Mouse (Mus musculus) heart, embryonic 11.5 days (tissue): Measurements from ENCODE around the gene Necab2. TPM values are rescaled to one million over a fixed set of nuclear protein-coding genes. Genes with fewer than 3 reads are reported as not detected.

Experiments used
- ATAC-seq: fragments of 200-750 bp; cut with Nextera tagmentation; replicated peaks from 2 replicates; pipeline ENCODE4 v1.8.0; 2017; ENCODE audit warnings: moderate library complexity; ENCODE audit not compliant: insufficient number of reproducible peaks, low FRiP score, low TSS enrichment
- H3K27ac ChIP-seq: fragments of 300-500 bp; sonication (generic); 2 replicates; pipeline ENCODE4 v1.5.1; 2014; ENCODE audit warnings: mild to moderate bottlenecking, low read depth, low read length
- H3K27me3 ChIP-seq: fragments of 300-500 bp; sonication (generic); 2 replicates; pipeline ENCODE4 v1.6.1; 2014; ENCODE audit warnings: mild to moderate bottlenecking, low read length, mixed read lengths; ENCODE audit not compliant: control insufficient read depth, insufficient read depth
- H3K36me3 ChIP-seq: fragments of 300-500 bp; sonication (generic); 2 replicates; pipeline ENCODE4 v1.6.1; 2014; ENCODE audit warnings: mild to moderate bottlenecking, low read length, moderate library complexity, mixed read lengths; ENCODE audit not compliant: control insufficient read depth, insufficient read depth
- H3K4me1 ChIP-seq: fragments of 300-500 bp; sonication (generic); 2 replicates; pipeline ENCODE4 v1.6.1; 2014; ENCODE audit warnings: low read length; ENCODE audit not compliant: control insufficient read depth, insufficient read depth
- H3K4me2 ChIP-seq: fragments of 300-500 bp; sonication (generic); 2 replicates; pipeline ENCODE4 v1.6.1; 2014; ENCODE audit warnings: mild to moderate bottlenecking, moderate library complexity
- H3K4me3 ChIP-seq: fragments of 300-500 bp; sonication (generic); 2 replicates; pipeline ENCODE4 v1.5.1; 2014; ENCODE audit warnings: low read depth, low read length
- H3K9ac ChIP-seq: fragments of 300-500 bp; sonication (generic); 2 replicates; pipeline ENCODE4 v1.6.1; 2014; ENCODE audit warnings: mild to moderate bottlenecking, low read depth, low read length, moderate library complexity
- H3K9me3 ChIP-seq: fragments of 300-500 bp; sonication (generic); replicated peaks from 2 replicates; pipeline ENCODE4 v1.6.1; 2016; ENCODE audit warnings: low read length; ENCODE audit not compliant: control insufficient read depth
- WGBS: fragments of 180-500 bp; shearing (Covaris S2); extraction: QIAGEN DNeasy Blood & Tissue Kit; methylation state at CpG from one replicate; pipeline ENCODE4 v1.1.7; 2014; ENCODE audit not compliant: insufficient replicate concordance; 5-methylcytosine and 5-hydroxymethylcytosine counted together
- polyA plus RNA-seq: library from polyadenylated mRNA; unstranded; fragments of >200 nt; fragmentation: Nextera tagmentation; extraction: Ambion mirVana; gene quantifications from 2 replicates; pipeline ENCODE4 v1.2.1, GENCODE M21; 2014

Necab2 gene
- polyA plus RNA-seq, 1 experiment from 2014 or later: 1.4 TPM

GRCm38 (mm10) chr8:119447781-119448170, 1.3 kb downstream of the Necab2 start:
- WGBS: 2% methylated on average over 16 of the region's 17 CpGs
- ATAC-seq: no peak
- Histone ChIP-seq H3K4me2 (peak overlapping the region; percentile 95), H3K9me3 (no peaks in the 10 kb centered on the region), H3K4me1 (0 out of 2 replicates have a peak, but pooled peaks cover 2% of the 10 kb centered on the region), H3K27me3 (peaks cover 59% of the 10 kb centered on the region), H3K4me3 (peak overlapping the region; percentile 65), H3K36me3 (no peaks in the 10 kb centered on the region), H3K27ac (no peak overlapping the region), H3K9ac (no peak overlapping the region)

- H3K27me3 ChIP-seq: peaks cover 58% of the 10 kb centered on the region
- H3K9ac ChIP-seq: no peak overlapping the region
- H3K4me3 ChIP-seq: no peak overlapping the region
- no peak overlapping the region for H3K4me2 ChIP-seq
- 71% methylated on average over 12 of the region's 12 CpGs for WGBS
- H3K36me3 ChIP-seq: no peaks in the 10 kb centered on the region
- H3K27ac ChIP-seq: no peak overlapping the region
- ATAC-seq: no peak
- H3K4me1 ChIP-seq: 0 out of 2 replicates have a peak, but pooled peaks cover 2% of the 10 kb centered on the region
- H3K9me3 ChIP-seq: no peaks in the 10 kb centered on the region
These were observed 3.1 kb downstream of the Necab2 start for GRCm38 (mm10) chr8:119449627-119450026.

GRCm38 (mm10) chr8:119451131-119451530, 4.6 kb downstream of the Necab2 start:
- ATAC-seq: no peak
- peaks cover 5% of the 10 kb centered on the region; the same call in 1 of the 2 replicates for H3K4me1 ChIP-seq
- WGBS: 90% methylated on average over 4 of the region's 4 CpGs
- no peaks in the 10 kb centered on the region for H3K36me3 ChIP-seq
- no peak overlapping the region for H3K27ac ChIP-seq
- no peak overlapping the region for H3K9ac ChIP-seq
- H3K4me2 ChIP-seq: no peak overlapping the region
- H3K4me3 ChIP-seq: no peak overlapping the region
- H3K27me3 ChIP-seq: peaks cover 44% of the 10 kb centered on the region
- H3K9me3 ChIP-seq: no peaks in the 10 kb centered on the region

- Histone ChIP-seq H3K4me1 (peaks cover 4% of the 10 kb centered on the region; the same call in 1 of the 2 replicates), H3K4me2 (no peak overlapping the region), H3K27me3 (peaks cover 33% of the 10 kb centered on the region), H3K9me3 (no peaks in the 10 kb centered on the region), H3K27ac (no peak overlapping the region), H3K4me3 (no peak overlapping the region), H3K36me3 (no peaks in the 10 kb centered on the region), H3K9ac (no peak overlapping the region)
- WGBS: 77% methylated on average over 5 of the region's 5 CpGs
- no peak for ATAC-seq
These were observed 6.4 kb downstream of the Necab2 start for GRCm38 (mm10) chr8:119452919-119453318.

- H3K27me3 ChIP-seq: peaks cover 7% of the 10 kb centered on the region; the same call in 1 of the 2 replicates
- ATAC-seq: no peak
- H3K4me1 ChIP-seq: peaks cover 9% of the 10 kb centered on the region
- no peaks in the 10 kb centered on the region for H3K9me3 ChIP-seq
- WGBS: 78% methylated on average over 5 of the region's 5 CpGs
- H3K36me3 ChIP-seq: no peaks in the 10 kb centered on the region
- H3K9ac ChIP-seq: no peak overlapping the region
- no peak overlapping the region for H3K27ac ChIP-seq
- H3K4me3 ChIP-seq: no peak overlapping the region
- H3K4me2 ChIP-seq: no peak overlapping the region
These were observed 9.5 kb downstream of the Necab2 start for GRCm38 (mm10) chr8:119456045-119456444.

GRCm38 (mm10) chr8:119459724-119460123, 13.2 kb downstream of the Necab2 start:
- ATAC-seq: no peak
- peaks cover 9% of the 10 kb centered on the region for H3K4me1 ChIP-seq
- WGBS: 25% methylated on average over 16 of the region's 16 CpGs
- peaks cover 23% of the 10 kb centered on the region for H3K27me3 ChIP-seq
- no peaks in the 10 kb centered on the region for H3K36me3 ChIP-seq
- H3K4me3 ChIP-seq: no peak overlapping the region
- no peak overlapping the region for H3K27ac ChIP-seq
- peak overlapping the region; percentile 43 for H3K4me2 ChIP-seq
- H3K9ac ChIP-seq: no peak overlapping the region
- H3K9me3 ChIP-seq: no peaks in the 10 kb centered on the region

GRCm38 (mm10) chr8:119461356-119461755, 14.8 kb downstream of the Necab2 start:
- H3K4me1 ChIP-seq: peaks cover 19% of the 10 kb centered on the region
- 73% methylated on average over 9 of the region's 9 CpGs for WGBS
- no peak for ATAC-seq

GRCm38 (mm10) chr8:119463709-119464108, 17.2 kb downstream of the Necab2 start:
- Histone ChIP-seq H3K27ac (no peak overlapping the region), H3K36me3 (no peaks in the 10 kb centered on the region), H3K9me3 (no peaks in the 10 kb centered on the region), H3K9ac (no peak overlapping the region), H3K4me2 (no peak overlapping the region), H3K4me1 (peaks cover 22% of the 10 kb centered on the region), H3K4me3 (no peak overlapping the region), H3K27me3 (peaks cover 38% of the 10 kb centered on the region)
- no peak for ATAC-seq
- 56% methylated on average over 7 of the region's 7 CpGs for WGBS

More at GRCm38 (mm10) chr8:119461356-119461755, 14.8 kb downstream of the Necab2 start:
- Histone ChIP-seq H3K4me2 (no peak overlapping the region), H3K27ac (no peak overlapping the region), H3K27me3 (peaks cover 31% of the 10 kb centered on the region), H3K36me3 (no peaks in the 10 kb centered on the region), H3K4me3 (no peak overlapping the region), H3K9me3 (no peaks in the 10 kb centered on the region), H3K9ac (no peak overlapping the region)

GRCm38 (mm10) chr8:119466105-119466504, 19.6 kb downstream of the Necab2 start:
- Histone ChIP-seq H3K4me1 (peaks cover 17% of the 10 kb centered on the region), H3K9me3 (no peaks in the 10 kb centered on the region), H3K27ac (no peak overlapping the region), H3K4me3 (no peak overlapping the region), H3K27me3 (peaks cover 38% of the 10 kb centered on the region), H3K4me2 (peak overlapping the region; percentile 23), H3K9ac (no peak overlapping the region), H3K36me3 (no peaks in the 10 kb centered on the region)
- ATAC-seq: no peak
- WGBS: 2% methylated on average over 18 of the region's 18 CpGs
